Mouse (Mus musculus): Measurements from ENCODE around the gene Crybg3. TPM values are rescaled to one million over a fixed set of nuclear protein-coding genes. Genes with fewer than 3 reads are reported as not detected.

Crybg3 gene
- polyA plus RNA-seq, 1 experiment from 2014 or later: 1.8 TPM

DNA sequence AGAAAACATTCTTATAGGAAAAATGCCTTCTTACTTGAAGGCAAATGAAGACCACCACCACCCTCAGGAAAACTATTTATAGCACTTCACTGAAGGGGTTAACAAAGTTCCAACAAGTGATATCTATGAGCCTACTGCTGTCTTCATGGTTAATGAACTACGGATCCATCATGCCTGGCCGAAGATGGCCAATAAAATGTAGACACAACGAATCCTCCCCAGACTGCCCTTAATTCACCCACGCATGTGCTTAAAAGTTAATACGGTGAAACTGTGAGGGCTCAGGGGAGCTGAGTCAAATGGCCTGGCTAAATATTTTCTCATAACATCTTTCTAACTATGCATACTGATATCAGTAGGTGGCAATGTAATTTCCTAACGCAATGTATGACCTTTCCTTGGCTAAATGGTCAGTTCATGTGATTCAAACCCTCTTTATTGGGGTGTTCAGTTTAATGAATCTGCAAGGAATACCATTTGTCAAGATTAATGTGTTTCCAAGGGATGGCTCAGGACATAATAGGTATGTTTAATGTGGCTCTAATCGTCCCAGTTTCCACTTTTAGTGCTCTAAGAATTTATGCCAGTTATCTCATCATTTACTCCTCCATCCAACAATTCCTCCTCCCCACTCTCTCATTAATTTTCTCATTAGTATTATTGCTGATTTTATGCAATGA, 155.8 kb downstream of the Crybg3 start:
- Histone ChIP-seq H3K4me3 (replicated peaks) (no peak overlapping the region), H3K4me2 (no peak overlapping the region), H3K27me3 (replicated peaks) (no peaks in the 10 kb centered on the region), H3K4me1 (no peaks in the 10 kb centered on the region; the same call in 1 of the 2 replicates), H3K9ac (replicated peaks) (no peak overlapping the region), H3K36me3 (no peaks in the 10 kb centered on the region), H3K27ac (replicated peaks) (no peak overlapping the region), H3K9me3 (replicated peaks) (no peaks in the 10 kb centered on the region)
- 30% methylated on average over 7 of the region's 7 CpGs for WGBS
- peak; percentile 84 for ATAC-seq (ENCODE audit: low FRiP score)

Other genes starting within 250 kb of the Crybg3 start
- not detected in 2 replicates for gene Olfr209, start 237.0 kb downstream of the Crybg3 start, polyA plus RNA-seq (2015; fragmentation: Nextera tagmentation; extraction: Ambion mirVana)
- gene Gabrr3, start 193.6 kb downstream of the Crybg3 start, polyA plus RNA-seq (2015; fragmentation: Nextera tagmentation; extraction: Ambion mirVana): not detected in 2 replicates
- gene Riox2, start 129.2 kb downstream of the Crybg3 start, polyA plus RNA-seq (2015; fragmentation: Nextera tagmentation; extraction: Ambion mirVana): 15.4 and 19.9 TPM in 2 replicates
- 46.5 and 51.2 TPM in 2 replicates for gene Arl6, start 38.4 kb upstream of the Crybg3 start, polyA plus RNA-seq (2015; fragmentation: Nextera tagmentation; extraction: Ambion mirVana)

Measured in neural tube, embryonic 15.5 days (tissue).